Mouse (Mus musculus): ENCODE data around the gene Rnf144a.

DNA sequence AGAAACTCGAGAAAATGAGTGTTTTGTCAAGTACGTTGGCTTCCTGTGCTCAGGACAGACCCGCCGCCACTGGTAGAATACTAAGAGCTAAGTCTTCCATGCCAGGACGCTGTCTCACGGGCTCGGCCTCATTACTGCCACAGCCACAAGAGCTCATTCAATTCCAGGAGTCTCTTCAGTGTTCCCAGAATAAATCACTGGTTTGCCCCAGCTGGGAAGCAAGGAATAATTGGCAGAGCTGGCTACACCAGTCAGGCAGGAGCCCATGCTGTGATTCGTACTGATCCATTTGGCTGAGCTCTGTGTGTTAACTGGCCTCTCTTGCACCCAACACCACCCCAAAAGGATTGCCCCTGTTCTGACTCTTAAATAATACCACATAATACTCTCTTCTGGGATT lies 45.0 kb downstream of the Rnf144a start:
- TF ChIP-seq MAX (IDR thresholded peaks at IDR 0.05; ENCODE audit: low read length) (no peak), POLR2A (IDR thresholded peaks at IDR 0.05; ENCODE audit: control insufficient read depth in 1 of 2, insufficient read depth in 1 of 2, low read depth in 1 of 2, low read length in 2 of 2, poor library complexity in 1 of 2) (no peak), CTCF (IDR thresholded peaks at IDR 0.05 in 2 of 3, conservative IDR thresholded peaks at IDR 0.05 in 1 of 3; ENCODE audit: control insufficient read depth in 1 of 3, insufficient read depth in 1 of 3, low read depth in 2 of 3, low read length in 3 of 3, poor library complexity in 1 of 3, severe bottlenecking in 1 of 3) (no peak), BHLHE40 (IDR thresholded peaks at IDR 0.05; ENCODE audit: borderline replicate concordance, low read depth, low read length) (no peak), NELFE (IDR thresholded peaks at IDR 0.05; ENCODE audit: low read depth, low read length) (no peak)

Data from MEL (cell line).